Mouse (Mus musculus) intestine, embryonic 14.5 days (tissue): ENCODE results near the gene Otogl. TPM values are rescaled to one million over a fixed set of nuclear protein-coding genes. Genes with fewer than 3 reads are reported as not detected.

Source experiments
- ATAC-seq: fragments of 200-750 bp; cut with Nextera tagmentation; replicated peaks from 2 replicates; pipeline ENCODE4 v1.8.0; 2017; ENCODE audit warnings: low read depth, moderate number of reproducible peaks, moderate TSS enrichment, moderate library complexity; ENCODE audit not compliant: low FRiP score, low TSS enrichment
- DNase-seq: peaks from one replicate; pipeline ENCODE4 v3.0.0-alpha.2; 2018; ENCODE audit warnings: low spot score
- H3K27ac ChIP-seq: fragments of 300-500 bp; sonication (generic); 2 replicates; pipeline ENCODE4 v1.5.1; 2014; ENCODE audit warnings: low read depth, mild to moderate bottlenecking, control low read depth
- H3K27me3 ChIP-seq: fragments of 300-500 bp; sonication (generic); replicated peaks from 2 replicates; pipeline ENCODE4 v1.6.1; 2014; ENCODE audit warnings: low read length, control low read depth; ENCODE audit not compliant: control insufficient read depth, insufficient read depth
- H3K36me3 ChIP-seq: fragments of 300-500 bp; sonication (generic); 2 replicates; pipeline ENCODE4 v1.6.1; 2014; ENCODE audit warnings: low read length, control low read depth; ENCODE audit not compliant: control insufficient read depth, insufficient read depth
- H3K4me1 ChIP-seq: fragments of 300-500 bp; sonication (generic); replicated peaks from 2 replicates; pipeline ENCODE4 v1.6.1; 2014; ENCODE audit warnings: low read length, control low read depth, mixed read lengths; ENCODE audit not compliant: control insufficient read depth, insufficient read depth
- H3K4me2 ChIP-seq: fragments of 300-500 bp; sonication (generic); 2 replicates; pipeline ENCODE4 v1.6.1; 2014; ENCODE audit warnings: low read length
- H3K4me3 ChIP-seq: fragments of 300-500 bp; sonication (generic); 2 replicates; pipeline ENCODE4 v1.5.1; 2014; ENCODE audit warnings: low read depth, low read length, control low read depth, mixed read lengths
- H3K9ac ChIP-seq: fragments of 300-500 bp; sonication (generic); 2 replicates; pipeline ENCODE4 v1.6.1; 2014; ENCODE audit warnings: mild to moderate bottlenecking, low read length
- H3K9me3 ChIP-seq: fragments of 300-500 bp; sonication (generic); 2 replicates; pipeline ENCODE4 v1.6.1; 2016; ENCODE audit warnings: low read length, control low read depth; ENCODE audit not compliant: control insufficient read depth
- WGBS: fragments of 180-500 bp; shearing (Covaris S2); extraction: QIAGEN DNeasy Blood & Tissue Kit; methylation state at CpG from one replicate; pipeline ENCODE4 v1.1.7; 2014; 5-methylcytosine and 5-hydroxymethylcytosine counted together
- polyA plus RNA-seq: library from polyadenylated mRNA; unstranded; fragments of >200 nt; fragmentation: Nextera tagmentation; extraction: Ambion mirVana; gene quantifications from 2 replicates; pipeline ENCODE4 v1.2.1, GENCODE M21; 2014

The Otogl gene
- polyA plus RNA-seq, 1 experiment from 2014 or later: 0.31 TPM

DNA sequence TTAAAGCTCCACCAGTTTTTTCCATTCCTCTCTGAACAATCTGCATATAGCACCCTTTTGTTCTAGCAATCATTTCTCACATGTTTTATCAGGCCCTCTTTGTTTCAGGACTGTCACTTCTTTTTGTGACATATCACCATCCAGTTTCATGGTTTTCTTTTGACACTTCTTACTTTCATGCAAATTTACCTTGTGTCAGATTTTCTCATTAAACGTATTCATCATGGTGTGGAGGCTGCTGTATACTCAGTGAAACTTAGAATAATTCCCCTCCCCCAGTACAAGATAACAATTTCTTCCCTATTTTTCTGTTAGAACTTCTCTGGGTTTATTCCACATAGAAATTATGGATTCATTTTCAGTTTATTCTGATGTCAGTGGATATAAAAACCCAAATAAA, 152.3 kb downstream of the Otogl start:
- DNase-seq: no peak
- 84% methylated on average over 1 of the region's 1 CpGs for WGBS
- H3K27me3 ChIP-seq: no peaks in the 10 kb centered on the region
- no peaks in the 10 kb centered on the region for H3K4me1 ChIP-seq
- H3K9me3 ChIP-seq: no peaks in the 10 kb centered on the region
- H3K27ac ChIP-seq: no peak overlapping the region
- no peak overlapping the region for H3K4me3 ChIP-seq
- no peak overlapping the region for H3K9ac ChIP-seq
- H3K36me3 ChIP-seq: no peaks in the 10 kb centered on the region
- H3K4me2 ChIP-seq: no peak overlapping the region
- no peak for ATAC-seq

DNA sequence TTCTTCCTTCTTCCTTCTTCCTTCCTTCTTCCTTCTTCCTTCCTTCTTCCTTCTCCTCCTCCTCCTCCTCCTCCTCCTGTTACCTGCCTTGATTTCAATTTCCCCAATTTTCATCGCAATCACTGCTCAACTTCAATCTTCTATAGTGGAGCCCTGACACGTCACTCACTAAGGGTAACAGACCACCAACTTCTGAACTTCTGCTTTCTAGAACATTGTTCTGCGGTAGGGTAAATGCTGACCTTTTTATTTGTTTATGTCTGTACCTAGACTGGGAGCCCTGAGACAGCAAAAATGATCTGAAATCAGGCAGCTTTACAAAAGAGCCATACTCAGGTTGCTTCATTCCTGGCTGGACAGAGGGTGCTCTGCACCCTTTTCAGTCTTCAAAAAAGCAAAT, 158.5 kb downstream of the Otogl start:
- Histone ChIP-seq H3K4me1 (no peaks in the 10 kb centered on the region), H3K4me3 (no peak overlapping the region), H3K27ac (no peak overlapping the region), H3K27me3 (no peaks in the 10 kb centered on the region), H3K9me3 (no peaks in the 10 kb centered on the region), H3K9ac (no peak overlapping the region), H3K4me2 (no peak overlapping the region), H3K36me3 (no peaks in the 10 kb centered on the region)
- no peak for ATAC-seq
- WGBS: 82% methylated on average over 3 of the region's 3 CpGs
- no peak for DNase-seq

GRCm38 (mm10) chr10:107752351-107753143, 159.4 kb downstream of the Otogl start:
- H3K4me3 ChIP-seq: no peak overlapping the region
- no peak overlapping the region for H3K27ac ChIP-seq
- H3K4me2 ChIP-seq: peak overlapping the region; percentile 34
- H3K9ac ChIP-seq: no peak overlapping the region
- ATAC-seq (no peak), DNase-seq (no peak)
- no peaks in the 10 kb centered on the region for H3K9me3 ChIP-seq
- no peaks in the 10 kb centered on the region for H3K36me3 ChIP-seq
- H3K4me1 ChIP-seq: no peaks in the 10 kb centered on the region
- no peaks in the 10 kb centered on the region for H3K27me3 ChIP-seq
- 25% methylated on average over 15 of the region's 15 CpGs for WGBS

DNA sequence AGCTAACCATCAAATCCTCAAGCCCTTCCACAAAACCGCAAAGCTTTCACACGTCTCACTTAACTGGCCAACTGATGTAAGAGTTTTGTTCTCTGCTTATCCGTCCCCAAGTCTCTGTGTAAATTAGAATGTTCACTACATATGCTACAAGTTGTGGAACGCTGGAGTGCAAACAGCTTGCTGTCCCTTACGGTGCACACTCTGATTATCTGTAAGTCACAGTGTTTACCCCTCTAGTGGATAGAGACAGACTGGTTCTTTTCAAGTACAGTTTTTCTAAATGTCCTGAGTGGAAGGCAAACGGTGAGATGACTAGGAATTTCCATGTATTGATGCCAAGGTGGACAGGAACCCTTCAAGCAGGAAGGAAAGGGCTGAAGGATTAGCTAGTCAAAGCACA, 160.0 kb downstream of the Otogl start:
- H3K27ac ChIP-seq: no peak overlapping the region

GRCm38 (mm10) chr10:107747566-107747965, 164.4 kb downstream of the Otogl start:
- H3K4me2 ChIP-seq: no peak overlapping the region
- DNase-seq: no peak
- H3K4me1 ChIP-seq: 0 out of 2 replicates have a peak, but pooled peaks cover 2% of the 10 kb centered on the region
- H3K27me3 ChIP-seq: no peaks in the 10 kb centered on the region
- H3K9me3 ChIP-seq: no peaks in the 10 kb centered on the region
- no peak overlapping the region for H3K9ac ChIP-seq
- no peaks in the 10 kb centered on the region for H3K36me3 ChIP-seq
- H3K4me3 ChIP-seq: no peak overlapping the region
- H3K27ac ChIP-seq: no peak overlapping the region
- no peak for ATAC-seq
- 18% methylated on average over 5 of the region's 5 CpGs for WGBS

More for the DNA sequence above, 160.0 kb downstream of the Otogl start:
- Histone ChIP-seq H3K36me3 (no peaks in the 10 kb centered on the region), H3K27me3 (no peaks in the 10 kb centered on the region), H3K4me3 (no peak overlapping the region), H3K9ac (no peak overlapping the region), H3K4me2 (peak overlapping the region; percentile 34), H3K4me1 (no peaks in the 10 kb centered on the region), H3K9me3 (no peaks in the 10 kb centered on the region)
- ATAC-seq (no peak), DNase-seq (no peak)
- WGBS: 38% methylated on average over 6 of the region's 6 CpGs

GRCm38 (mm10) chr10:107746717-107747116, 165.2 kb downstream of the Otogl start:
- H3K27ac ChIP-seq: no peak overlapping the region
- no peak overlapping the region for H3K9ac ChIP-seq
- 0 out of 2 replicates have a peak, but pooled peaks cover 2% of the 10 kb centered on the region for H3K4me1 ChIP-seq
- ATAC-seq (no peak), DNase-seq (no peak)
- peak overlapping the region; percentile 30 for H3K4me2 ChIP-seq
- no peaks in the 10 kb centered on the region for H3K36me3 ChIP-seq
- no peaks in the 10 kb centered on the region for H3K9me3 ChIP-seq
- WGBS: 10% methylated on average over 9 of the region's 9 CpGs
- no peaks in the 10 kb centered on the region for H3K27me3 ChIP-seq
- H3K4me3 ChIP-seq: no peak overlapping the region

DNA sequence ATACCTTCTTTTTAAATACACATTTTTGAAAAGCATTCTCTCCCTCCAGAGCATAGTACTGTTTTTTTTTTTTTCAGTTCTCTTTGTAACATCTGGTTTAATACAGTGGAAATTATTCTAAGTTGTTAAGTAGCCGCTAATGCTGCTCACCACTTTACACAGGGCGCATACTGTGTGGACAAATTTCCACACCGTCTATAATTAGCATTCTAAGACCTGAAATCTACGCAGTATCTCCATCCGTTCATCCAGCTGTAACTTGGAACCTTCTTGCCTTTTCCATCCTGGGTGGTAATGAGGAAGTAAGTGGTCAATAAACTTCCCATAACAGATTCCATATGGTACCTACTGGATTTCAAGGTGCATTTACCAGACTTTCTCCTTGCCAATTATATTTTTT, 172.1 kb downstream of the Otogl start:
- H3K27ac ChIP-seq: no peak overlapping the region
- no peak overlapping the region for H3K4me2 ChIP-seq
- no peaks in the 10 kb centered on the region for H3K4me1 ChIP-seq
- WGBS: 85% methylated on average over 5 of the region's 5 CpGs
- no peaks in the 10 kb centered on the region for H3K27me3 ChIP-seq
- H3K4me3 ChIP-seq: no peak overlapping the region
- no peak for ATAC-seq
- H3K9ac ChIP-seq: no peak overlapping the region
- no peaks in the 10 kb centered on the region for H3K9me3 ChIP-seq
- H3K36me3 ChIP-seq: no peaks in the 10 kb centered on the region
- no peak for DNase-seq

GRCm38 (mm10) chr10:107737743-107738142, 174.2 kb downstream of the Otogl start:
- H3K27ac ChIP-seq: no peak overlapping the region
- no peaks in the 10 kb centered on the region for H3K27me3 ChIP-seq
- 84% methylated on average over 6 of the region's 6 CpGs for whole genome bisulfite sequencing
- H3K4me3 ChIP-seq: no peak overlapping the region
- no peaks in the 10 kb centered on the region for H3K4me1 ChIP-seq
- no peak overlapping the region for H3K9ac ChIP-seq
- no peaks in the 10 kb centered on the region for H3K9me3 ChIP-seq
- no peak for ATAC-seq
- no peak overlapping the region for H3K4me2 ChIP-seq
- no peaks in the 10 kb centered on the region for H3K36me3 ChIP-seq
- DNase-seq: no peak

DNA sequence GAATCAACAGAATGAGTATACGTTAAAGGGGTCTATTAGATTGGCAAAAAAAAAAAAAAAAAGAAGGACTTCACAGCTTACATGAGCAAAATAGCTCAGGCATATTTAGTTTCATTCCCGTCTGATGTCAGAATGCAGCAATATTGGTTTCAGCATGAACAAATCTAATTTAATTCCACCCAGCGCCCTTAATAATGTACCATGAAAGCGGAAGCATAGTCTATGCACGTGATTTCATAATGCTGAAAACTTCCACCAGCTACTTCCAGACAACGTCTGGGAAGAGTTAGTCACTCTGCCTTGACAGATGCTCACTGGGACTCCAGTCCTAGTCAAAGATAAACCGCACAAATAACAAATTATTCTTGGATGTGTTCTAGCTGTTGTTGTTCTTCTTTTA, 176.5 kb downstream of the Otogl start:
- H3K4me3 ChIP-seq: no peak overlapping the region
- H3K4me2 ChIP-seq: no peak overlapping the region
- H3K9ac ChIP-seq: no peak overlapping the region
- H3K36me3 ChIP-seq: no peaks in the 10 kb centered on the region
- H3K4me1 ChIP-seq: no peaks in the 10 kb centered on the region
- no peaks in the 10 kb centered on the region for H3K27me3 ChIP-seq
- no peak for DNase-seq
- no peaks in the 10 kb centered on the region for H3K9me3 ChIP-seq
- 82% methylated on average over 7 of the region's 7 CpGs for WGBS
- no peak for ATAC-seq
- H3K27ac ChIP-seq: no peak overlapping the region
